8 mouse cellular contexts compared by ENCODE assay signal in the genomic region with DNA sequence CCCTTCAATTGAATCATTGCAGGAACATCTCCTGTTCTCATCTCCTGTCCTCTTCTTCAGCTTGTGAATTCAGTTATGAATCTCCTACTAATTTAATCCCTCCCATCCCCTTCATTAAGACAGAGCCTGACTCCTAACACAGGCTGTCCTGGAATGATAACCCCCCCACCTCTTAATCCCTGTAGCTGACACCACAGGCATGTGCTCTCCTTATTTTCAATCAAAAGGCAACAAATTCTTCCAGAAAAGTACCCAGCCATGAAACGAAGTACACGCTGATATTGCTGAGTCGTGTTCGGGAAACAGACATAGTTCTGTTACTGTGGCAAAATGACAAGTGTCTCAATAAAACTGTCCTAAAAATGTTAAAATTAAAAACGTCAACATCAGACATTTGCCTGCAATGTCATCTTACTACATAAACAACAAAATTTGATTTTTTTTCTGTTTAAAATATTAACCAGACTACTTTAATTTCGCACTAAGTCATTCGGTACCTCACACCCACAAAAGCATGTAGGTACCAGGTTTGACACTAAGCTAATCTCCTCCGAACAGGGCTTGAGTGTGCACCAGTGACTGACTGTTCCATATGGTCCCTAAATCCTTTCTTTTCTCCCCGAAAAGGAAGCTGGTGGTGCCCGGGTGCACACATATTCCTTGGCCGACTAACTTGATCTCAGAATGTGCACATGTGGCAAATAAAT. TPM values are rescaled to one million over a fixed set of nuclear protein-coding genes. Genes with fewer than 3 reads are reported as not detected.
DNase-seq lines count a peak whose midpoint lies in the region; ATAC-seq and TF ChIP-seq lines count a peak whose summit lies in the region.

No protein-coding gene starts in this region.

- peaks cover 6% of the 10 kb centered on the region; the same call in 1 of the 2 replicates for H3K36me3 ChIP-seq in spleen, adult 2 months (ENCODE audit: control insufficient read depth, insufficient read depth, low read length)
- H3K36me3 ChIP-seq in intestine, embryonic 16.5 days (ENCODE audit: control insufficient read depth, insufficient read depth, low read length): no peaks in the 10 kb centered on the region
- peaks cover 42% of the 10 kb centered on the region for H3K36me3 ChIP-seq in neural tube, embryonic 13.5 days

- no peak for TF ChIP-seq CTCF in spleen, adult 2 months (IDR thresholded peaks at IDR 0.05; ENCODE audit: extremely low read depth, insufficient read depth, insufficient read length, insufficient replicate concordance)

- H3K4me3 ChIP-seq in spleen, adult 2 months (ENCODE audit: extremely low read depth, insufficient read depth, insufficient read length): peak overlapping the region; percentile 97
- H3K4me3 ChIP-seq in intestine, embryonic 16.5 days (ENCODE audit: low read length): peak overlapping the region; percentile 86
- peak overlapping the region; percentile 79 for H3K4me3 ChIP-seq in neural tube, embryonic 13.5 days

- no peak for TF ChIP-seq POLR2A in spleen, adult 2 months (IDR thresholded peaks at IDR 0.05; ENCODE audit: low read depth, low read length)

- peak; percentile 17 for DNase-seq in cerebellum, adult 8-10 months
- DNase-seq in cerebellum, postnatal 36 days: no peak
- no peak for DNase-seq in spleen, adult 2 months (ENCODE audit: low read depth in 1 of 2, low spot score in 2 of 2)
- DNase-seq in spleen, postnatal 14 days (ENCODE audit: low spot score in 2 of 2): no peak
- DNase-seq in ovary, postnatal 10 days (ENCODE audit: low spot score): no peak
- DNase-seq in testis, postnatal 14 days (ENCODE audit: low spot score): no peak

- no peaks in the 10 kb centered on the region; the same call in none of the 2 replicates for H3K4me1 ChIP-seq in spleen, adult 2 months (ENCODE audit: control insufficient read depth, insufficient read depth, insufficient read length)
- 0 out of 2 replicates have a peak, but pooled peaks cover 4% of the 10 kb centered on the region for H3K4me1 ChIP-seq in intestine, embryonic 16.5 days (ENCODE audit: control insufficient read depth, insufficient read depth, low read length)
- H3K4me1 ChIP-seq in neural tube, embryonic 13.5 days (replicated peaks): peaks cover 11% of the 10 kb centered on the region

- H3K4me2 ChIP-seq in intestine, embryonic 16.5 days (ENCODE audit: low read depth, low read length): peak overlapping the region; percentile 62
- peak overlapping the region; percentile 61 for H3K4me2 ChIP-seq in neural tube, embryonic 13.5 days

- H3K27ac ChIP-seq in spleen, adult 2 months (ENCODE audit: insufficient read depth, low read length): peak overlapping the region; percentile 99
- H3K27ac ChIP-seq in intestine, embryonic 16.5 days (ENCODE audit: low read length): peak overlapping the region; percentile 65; the same call in 1 of the 2 replicates
- peak overlapping the region; percentile 91 for H3K27ac ChIP-seq in neural tube, embryonic 13.5 days (replicated peaks)

- no peaks in the 10 kb centered on the region for H3K9me3 ChIP-seq in intestine, embryonic 16.5 days (ENCODE audit: control insufficient read depth, low read length)
- no peaks in the 10 kb centered on the region for H3K9me3 ChIP-seq in neural tube, embryonic 13.5 days

- WGBS in spleen, adult 2 months: 9% methylated on average over 11 of the region's 11 CpGs
- WGBS in intestine, embryonic 16.5 days: 19% methylated on average over 11 of the region's 11 CpGs
- WGBS in neural tube, embryonic 13.5 days: 27% methylated on average over 11 of the region's 11 CpGs

- H3K27me3 ChIP-seq in spleen, adult 2 months (ENCODE audit: control insufficient read depth, insufficient read depth, low read length): no peaks in the 10 kb centered on the region
- H3K27me3 ChIP-seq in intestine, embryonic 16.5 days (replicated peaks; ENCODE audit: control insufficient read depth, insufficient read depth, low read length): no peaks in the 10 kb centered on the region
- H3K27me3 ChIP-seq in neural tube, embryonic 13.5 days: no peaks in the 10 kb centered on the region

- peak overlapping the region; percentile 80 for H3K9ac ChIP-seq in intestine, embryonic 16.5 days (ENCODE audit: low read depth, low read length)
- peak overlapping the region; percentile 69 for H3K9ac ChIP-seq in neural tube, embryonic 13.5 days

- ATAC-seq in intestine, embryonic 16.5 days: peak; percentile 25
- ATAC-seq in neural tube, embryonic 13.5 days (ENCODE audit: low read depth): peak; percentile 36

RNA-seq across cellular contexts. Expression of a gene that starts 0.6 kb away (rescaled TPM):
- polyA plus RNA-seq in spleen, adult 2 months (2012; rRNA removed): 49.3 and 50.5 TPM in 2 replicates
- polyA plus RNA-seq in intestine, embryonic 16.5 days (2015; fragmentation: Nextera tagmentation; extraction: Ambion mirVana): 106 and 120 TPM in 2 replicates
- 132 and 147 TPM in 2 replicates for polyA plus RNA-seq in neural tube, embryonic 13.5 days (2015; fragmentation: Nextera tagmentation; extraction: Ambion mirVana)

RNA-seq across cellular contexts. Expression of a gene that starts 0.8 kb away (rescaled TPM):
- polyA plus RNA-seq in spleen, adult 2 months (2012; rRNA removed): 1.6 and 2.3 TPM in 2 replicates
- 33.9 and 38.8 TPM in 2 replicates for polyA plus RNA-seq in intestine, embryonic 16.5 days (2015; fragmentation: Nextera tagmentation; extraction: Ambion mirVana)
- polyA plus RNA-seq in neural tube, embryonic 13.5 days (2015; fragmentation: Nextera tagmentation; extraction: Ambion mirVana): 45.6 and 47.7 TPM in 2 replicates

Comparison
In these comparisons a context has a peak if more than half of its experiments do, and no peak if none do; other contexts are left out.
1. RNA of a gene that starts 0.8 kb away (polyA plus RNA-seq): 45.6 to 47.7 TPM in neural tube, embryonic 13.5 days and 33.9 to 38.8 TPM in intestine, embryonic 16.5 days; 1.6 to 2.3 TPM in spleen, adult 2 months; every median in the first group is over 10 times any median in the second.
2. Peak in every context shown above with its lines, with median percentiles within 50 percentile points of each other: H3K27ac ChIP-seq and H3K4me3 ChIP-seq.